Mouse (Mus musculus) liver, embryonic 14.5 days (tissue): ENCODE results near the gene Btbd35f17. TPM values are rescaled to one million over a fixed set of nuclear protein-coding genes. Genes with fewer than 3 reads are reported as not detected.
"Not testable (repeated sequence)": the region's sequence is repeated elsewhere in the genome, so short reads cannot be mapped to it uniquely, and the experiment has no call there.

Source experiments
- ATAC-seq: fragments of 200-750 bp; cut with Nextera tagmentation; 2 replicates; pipeline ENCODE4 v1.8.0; 2017; ENCODE audit warnings: moderate number of reproducible peaks, mild to moderate bottlenecking, moderate library complexity; ENCODE audit not compliant: insufficient read depth
- DNase-seq, 3 experiments: peaks; one replicate each; pipeline ENCODE4 v3.0.0-alpha.2; 2012 to 2013; ENCODE audit warnings: low read depth in 3 of 3, low spot score in 3 of 3
- H3K27ac ChIP-seq: fragments of 300-500 bp; sonication (generic); 2 replicates; pipeline ENCODE4 v1.5.1; 2014; ENCODE audit warnings: moderate library complexity, mild to moderate bottlenecking, control low read depth, inconsistent platforms
- H3K27me3 ChIP-seq: fragments of 300-500 bp; sonication (generic); 2 replicates; pipeline ENCODE4 v1.6.1; 2014; ENCODE audit warnings: mild to moderate bottlenecking, low read length, moderate library complexity; ENCODE audit not compliant: control insufficient read depth, insufficient read depth
- H3K36me3 ChIP-seq: fragments of 300-500 bp; sonication (generic); replicated peaks from 2 replicates; pipeline ENCODE4 v1.6.1; 2014; ENCODE audit warnings: low read depth; ENCODE audit not compliant: control insufficient read depth, insufficient read depth
- H3K4me1 ChIP-seq, 2 experiments: fragments of 200-500 bp in 1 of 2; fragments of 300-500 bp in 1 of 2; sonication (generic) in 1 of 2; replicated peaks; 2 replicates each; pipeline ENCODE4 v1.6.1; 2012 to 2014; ENCODE audit warnings: antibody characterized with exemption in 1 of 2, inconsistent platforms in 1 of 2, low read length in 1 of 2; ENCODE audit not compliant: control insufficient read depth in 2 of 2, insufficient read depth in 2 of 2
- H3K4me2 ChIP-seq: fragments of 300-500 bp; sonication (generic); 2 replicates; pipeline ENCODE4 v1.6.1; 2014; ENCODE audit warnings: low read depth, mild to moderate bottlenecking, control low read depth, moderate library complexity
- H3K4me3 ChIP-seq, 2 experiments: fragments of 200-500 bp in 1 of 2; fragments of 300-500 bp in 1 of 2; sonication (generic) in 1 of 2; 2 replicates each; pipeline ENCODE4 v1.5.1; 2012 to 2014; ENCODE audit warnings: low read depth in 2 of 2, low read length in 2 of 2, mild to moderate bottlenecking in 2 of 2, control low read depth in 1 of 2, inconsistent platforms in 1 of 2, moderate library complexity in 1 of 2; ENCODE audit not compliant: insufficient read depth in 1 of 2
- H3K9ac ChIP-seq: fragments of 300-500 bp; sonication (generic); replicated peaks from 2 replicates; pipeline ENCODE4 v1.6.1; 2014; ENCODE audit warnings: mild to moderate bottlenecking, control low read depth, moderate library complexity
- H3K9me3 ChIP-seq: fragments of 300-500 bp; sonication (generic); 2 replicates; pipeline ENCODE4 v1.6.1; 2016; ENCODE audit warnings: low read length, mixed read lengths; ENCODE audit not compliant: control insufficient read depth
- WGBS: fragments of 180-500 bp; shearing (Covaris S2); extraction: QIAGEN DNeasy Blood & Tissue Kit; methylation state at CpG from one replicate; pipeline ENCODE4 v1.1.7; 2014; ENCODE audit not compliant: insufficient replicate concordance; 5-methylcytosine and 5-hydroxymethylcytosine counted together
- polyA plus RNA-seq, 2 experiments: library from polyadenylated mRNA; depleted of rRNA in 1 of 2; stranded (reverse) in 1 of 2; unstranded in 1 of 2; fragments of >200 nt; fragmentation: Nextera tagmentation in 1 of 2; extraction: Ambion mirVana in 1 of 2; gene quantifications; 2 replicates each; pipeline versions ENCODE4 v1.2.1 to v1.2.3; 2012 to 2014

Btbd35f17 gene
- not detected in 2 replicates for polyA plus RNA-seq (2012; rRNA removed)
- polyA plus RNA-seq (2014; fragmentation: Nextera tagmentation; extraction: Ambion mirVana), result not detected in 2 replicates

- H3K4me1 ChIP-seq, H3K4me2 ChIP-seq, DNase-seq, H3K27me3 ChIP-seq, H3K27ac ChIP-seq, ATAC-seq, H3K4me3 ChIP-seq, H3K9ac ChIP-seq, H3K9me3 ChIP-seq, H3K36me3 ChIP-seq: not testable (repeated sequence)
- 60% methylated on average over 1 of the region's 4 CpGs for WGBS
Measured at GRCm38 (mm10) chrX:4370336-4370735, at the start of gene Btbd35f17. Btbd35f17 (plus strand) TSS chrX:4370636.

Other genes with a start within 250 kb of the Btbd35f17 start
- gene Btbd35f28, start 174.1 kb upstream of the Btbd35f17 start, polyA plus RNA-seq (2012; rRNA removed), result not detected in 2 replicates
- not detected in 2 replicates for gene Btbd35f28, start 174.1 kb upstream of the Btbd35f17 start, polyA plus RNA-seq (2014; fragmentation: Nextera tagmentation; extraction: Ambion mirVana)
- not detected in 2 replicates for gene Btbd35f20, start 79.4 kb upstream of the Btbd35f17 start, polyA plus RNA-seq (2012; rRNA removed)
- not detected in 2 replicates for gene Btbd35f20, start 79.4 kb upstream of the Btbd35f17 start, polyA plus RNA-seq (2014; fragmentation: Nextera tagmentation; extraction: Ambion mirVana)